Mouse (Mus musculus) c-Kit-positive CD71-positive TER-119-negative erythroid progenitor cells, embryonic 14.5 days (primary cell): ENCODE results near the gene Tex13a.

Experiments
- DNase-seq: peaks from one replicate; pipeline ENCODE4 v3.0.0-alpha.2; 2013; ENCODE audit warnings: low read depth

Gene Tex13a

DNA sequence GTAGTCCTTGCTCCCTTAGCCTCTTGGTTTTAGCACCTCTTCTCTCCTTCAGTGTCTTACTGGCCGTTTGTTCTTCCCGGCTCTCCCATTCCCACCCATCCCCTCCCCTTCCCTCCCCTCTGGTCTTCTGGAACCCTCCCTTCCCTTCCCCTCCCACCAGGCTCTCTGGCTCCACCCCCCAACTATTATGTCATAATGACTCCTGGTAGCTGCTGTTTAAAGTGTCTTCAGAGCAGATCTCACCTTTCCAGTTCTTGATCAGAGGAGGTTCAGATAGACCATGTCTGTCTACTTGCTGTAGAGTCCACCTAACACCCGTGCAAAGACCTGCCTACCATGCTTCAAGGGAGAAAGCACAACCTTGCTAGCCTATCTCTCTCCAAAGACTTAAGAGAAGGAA, at the start of gene Tex13a:
Gene Tex13a (minus strand): TSS at position 101 of the 400 bp plus-strand sequence.
- no peak for DNase-seq

DNA sequence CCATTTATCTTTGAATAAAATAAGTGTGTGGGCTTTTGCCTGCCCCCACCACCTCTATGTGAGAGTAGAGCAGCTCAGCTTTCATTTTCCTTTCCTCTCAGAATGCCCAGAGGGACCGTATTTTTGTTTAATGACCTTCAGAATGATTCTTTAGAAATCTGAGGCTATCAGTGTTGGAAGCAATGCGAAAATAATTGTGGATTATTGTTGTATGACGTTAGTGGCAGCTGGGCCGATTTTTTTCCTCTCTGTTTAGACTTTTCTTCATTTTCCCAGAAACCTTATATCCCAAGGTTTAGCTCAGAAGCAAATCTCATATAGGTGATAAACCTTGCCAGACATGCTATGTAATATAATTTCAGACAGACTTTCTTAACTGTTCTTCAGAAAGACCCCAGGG, 25.2 kb upstream of the Tex13a start:
- no peak for DNase-seq

DNA sequence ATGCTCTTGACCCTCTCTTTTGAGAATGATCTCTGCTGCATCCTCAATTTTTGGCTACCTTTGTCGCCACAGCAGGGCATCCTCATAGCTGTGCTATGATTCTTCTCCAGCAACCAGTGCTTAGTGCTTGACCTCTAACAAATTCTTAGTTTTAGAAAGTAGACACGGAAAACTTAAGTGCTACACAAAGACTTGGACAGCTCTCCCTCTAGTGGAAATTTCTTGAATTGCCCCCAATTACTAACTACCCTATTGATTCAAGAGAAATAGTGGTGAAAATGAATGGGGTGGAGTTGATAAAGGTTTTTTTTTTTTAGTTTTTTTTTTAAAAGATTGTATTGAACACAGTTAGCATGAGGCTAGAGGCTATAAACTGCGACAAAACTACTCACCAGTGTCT, 39.2 kb downstream of the Tex13a start:
- DNase-seq: no peak
